Mouse (Mus musculus): ENCODE measurements at regions not wholly inside any gene's neighbourhood (a gene's known extent, or its start where the extent isn't known, plus 50 kb on each side); places are given as distances from the start of the nearest gene placed in this dataset.
"Not testable (repeated sequence)": the region's sequence is repeated elsewhere in the genome, so short reads cannot be mapped to it uniquely, and the experiment has no call there.

DNA sequence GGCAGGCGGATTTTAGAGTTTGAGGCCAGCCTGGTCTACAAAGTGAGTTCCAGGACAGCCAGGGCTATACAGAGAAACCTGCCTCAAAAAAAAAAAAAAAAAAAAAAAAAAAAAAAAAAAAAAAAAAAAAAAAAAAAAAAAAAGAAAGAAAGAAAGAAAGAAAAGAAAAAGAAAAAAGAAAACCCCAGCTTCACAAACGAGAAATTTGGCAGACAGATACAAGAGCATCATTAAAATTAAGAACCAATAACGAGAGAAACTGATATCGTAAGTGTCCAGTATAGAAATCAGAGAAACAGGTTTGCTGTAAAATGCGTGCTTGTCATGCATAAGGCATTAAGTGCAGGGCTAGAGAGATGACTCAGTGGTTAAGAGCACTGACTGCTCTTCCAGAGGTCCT is 228.4 kb upstream of the Jarid2 start:
- 83% methylated on average over 5 of the region's 5 CpGs for WGBS
- DNase-seq (ENCODE audit: low read depth, low spot score): not testable (repeated sequence)

DNA sequence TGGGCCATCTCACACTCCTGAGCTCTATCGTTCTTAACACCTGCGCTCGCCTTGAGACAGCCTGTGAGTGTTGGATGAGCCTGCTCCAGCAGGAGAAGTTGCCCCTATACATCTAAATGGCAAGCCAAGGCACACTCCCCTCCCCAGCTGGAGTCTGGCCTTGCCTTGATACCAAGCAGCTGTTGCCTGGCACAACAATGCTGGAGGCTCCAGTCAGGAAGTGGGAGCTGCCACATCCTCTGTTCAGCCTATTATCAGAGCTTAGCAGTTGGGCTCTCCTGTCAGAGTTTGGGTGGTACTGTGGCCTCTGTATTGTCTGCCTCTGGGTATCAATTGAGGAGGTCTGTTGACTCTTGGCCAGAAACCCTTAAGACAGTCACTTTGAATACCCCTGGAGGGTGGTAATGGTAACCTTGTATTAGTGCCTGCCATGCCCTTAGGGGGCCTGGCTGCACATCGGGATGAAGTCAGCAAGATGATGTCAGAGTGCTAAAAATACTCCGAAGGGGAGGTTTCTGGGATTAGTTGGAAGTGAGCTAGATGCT is 227.4 kb upstream of the Jarid2 start:
- WGBS: 31% methylated on average over 5 of the region's 5 CpGs
- DNase-seq (ENCODE audit: low read depth, low spot score): no peak

DNA sequence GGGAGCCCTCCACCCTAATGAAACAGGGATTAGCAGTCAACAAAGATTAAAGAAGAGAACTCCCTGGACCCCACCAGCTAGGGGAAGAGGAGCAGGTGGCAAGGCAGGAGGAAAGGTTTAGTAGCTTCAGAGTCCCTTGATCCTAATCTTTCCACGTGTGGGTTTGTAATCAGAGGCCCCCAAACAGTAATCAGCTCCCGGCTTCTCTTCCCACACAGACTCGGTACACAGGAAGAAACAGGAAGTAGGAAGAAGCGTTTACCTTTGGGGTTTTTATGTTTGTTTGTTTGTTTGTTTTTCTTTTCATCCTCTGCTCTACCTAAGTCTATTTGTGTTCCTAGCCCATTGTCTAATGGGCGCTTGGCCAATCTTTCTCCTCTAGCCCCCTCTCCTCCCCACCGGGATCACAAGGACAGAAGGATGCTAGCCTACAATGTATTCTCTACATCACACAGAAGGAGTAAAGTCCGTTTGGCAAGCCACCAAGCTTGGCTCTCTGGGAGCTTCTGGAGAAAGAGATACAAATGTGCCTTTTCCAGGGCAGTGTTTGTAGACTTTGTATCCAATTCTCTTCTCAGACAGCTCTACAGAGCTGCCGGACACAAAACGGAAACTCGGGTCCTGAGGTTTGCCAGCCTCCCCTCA is 226.5 kb upstream of the Jarid2 start:
- WGBS: 24% methylated on average over 10 of the region's 10 CpGs
- peak; percentile 97 for DNase-seq (ENCODE audit: low read depth, low spot score)

DNA sequence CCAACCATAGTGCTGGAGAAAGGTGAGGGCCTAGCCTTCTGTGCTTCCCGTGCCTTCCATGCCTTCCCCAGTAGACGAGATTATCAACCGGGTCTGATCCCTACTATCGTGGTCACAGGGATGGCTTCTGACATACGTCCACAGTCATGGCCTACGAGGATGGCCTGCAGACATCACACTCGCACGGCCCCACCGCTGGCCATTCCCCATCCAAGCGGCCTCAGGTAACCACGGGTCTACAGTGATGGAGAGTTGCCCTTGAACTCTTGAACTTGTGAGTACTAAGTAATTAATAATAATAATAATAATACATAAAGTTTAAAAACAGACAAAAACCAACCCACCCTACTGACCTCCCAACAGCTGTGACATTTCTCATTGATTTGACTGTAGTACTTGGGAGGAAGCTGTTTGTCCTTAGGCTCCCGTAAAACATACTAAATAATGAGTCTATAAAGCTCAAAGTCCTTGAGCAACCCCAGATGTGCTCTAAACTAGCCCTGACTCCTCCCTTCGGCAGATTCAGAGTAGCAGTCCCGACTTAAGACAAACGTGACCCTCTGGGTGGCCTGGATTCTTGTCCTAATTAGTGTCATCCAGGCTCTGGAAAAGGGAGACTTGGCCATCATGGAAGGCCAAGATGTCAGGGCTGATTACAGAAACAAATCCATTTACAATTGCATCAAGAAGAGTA is 225.9 kb upstream of the Jarid2 start:
- no peak for DNase-seq (ENCODE audit: low read depth, low spot score)
- WGBS: 39% methylated on average over 15 of the region's 15 CpGs

- no peak for DNase-seq (ENCODE audit: low read depth, low spot score)
- 84% methylated on average over 6 of the region's 6 CpGs for WGBS
These were observed 224.8 kb upstream of the Jarid2 start for GRCm38 (mm10) chr13:44504455-44504854.

DNA sequence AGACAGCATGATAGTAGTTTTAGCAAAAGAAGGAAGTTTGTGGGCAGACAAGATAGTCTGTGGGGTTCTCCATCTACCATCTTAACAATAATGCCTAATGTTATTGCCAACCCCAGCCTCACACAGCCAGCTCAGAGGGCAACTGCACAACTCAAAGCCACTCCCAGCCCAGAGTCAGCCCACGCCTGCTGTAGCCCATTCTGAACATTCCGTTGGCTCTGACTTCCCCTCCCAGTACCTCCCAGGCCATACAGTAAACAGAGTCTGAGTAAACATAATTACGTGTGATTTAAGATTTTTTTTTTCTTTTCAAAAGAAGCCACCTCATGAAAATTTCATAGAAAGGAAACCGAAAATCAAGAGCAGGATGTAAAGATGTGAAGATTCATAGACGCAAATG is 222.3 kb upstream of the Jarid2 start:
- DNase-seq (ENCODE audit: low read depth, low spot score): no peak
- 18% methylated on average over 5 of the region's 5 CpGs for WGBS

DNA sequence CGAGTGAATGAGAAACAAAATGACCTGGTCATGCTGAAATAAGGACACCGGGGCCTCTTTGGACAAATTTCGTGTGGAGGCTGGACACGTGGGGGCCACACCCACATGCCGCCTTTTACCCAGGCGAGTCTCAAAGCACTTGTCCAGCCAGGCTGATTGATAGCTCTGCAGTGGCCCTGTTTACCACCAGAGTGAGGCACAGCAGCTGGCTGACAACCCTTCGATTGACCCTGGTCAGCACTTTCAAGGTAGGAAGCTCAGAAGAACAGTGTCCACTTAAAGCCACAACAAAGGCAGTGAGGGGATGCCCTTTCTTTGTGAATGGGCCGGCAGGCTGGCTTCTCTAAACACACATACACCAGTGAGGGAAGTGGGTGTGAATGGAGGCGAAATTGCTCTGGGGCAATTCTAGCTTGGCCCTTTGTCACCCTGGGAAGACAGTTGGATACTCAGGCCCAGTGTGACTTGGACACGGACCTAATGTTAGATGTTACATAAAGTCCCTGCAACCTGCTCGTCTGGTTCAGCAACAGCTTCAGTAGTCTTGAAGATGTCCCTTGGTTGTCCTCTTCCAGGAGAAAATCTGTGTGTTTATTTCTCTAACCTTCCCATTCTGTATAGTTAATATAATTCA is 219.6 kb upstream of the Jarid2 start:
- 37% methylated on average over 11 of the region's 11 CpGs for WGBS
- DNase-seq (ENCODE audit: low read depth, low spot score): no peak

- 78% methylated on average over 13 of the region's 13 CpGs for WGBS
- no peak for DNase-seq (ENCODE audit: low read depth, low spot score)
These were observed 215.6 kb upstream of the Jarid2 start for GRCm38 (mm10) chr13:44513378-44514285.

DNA sequence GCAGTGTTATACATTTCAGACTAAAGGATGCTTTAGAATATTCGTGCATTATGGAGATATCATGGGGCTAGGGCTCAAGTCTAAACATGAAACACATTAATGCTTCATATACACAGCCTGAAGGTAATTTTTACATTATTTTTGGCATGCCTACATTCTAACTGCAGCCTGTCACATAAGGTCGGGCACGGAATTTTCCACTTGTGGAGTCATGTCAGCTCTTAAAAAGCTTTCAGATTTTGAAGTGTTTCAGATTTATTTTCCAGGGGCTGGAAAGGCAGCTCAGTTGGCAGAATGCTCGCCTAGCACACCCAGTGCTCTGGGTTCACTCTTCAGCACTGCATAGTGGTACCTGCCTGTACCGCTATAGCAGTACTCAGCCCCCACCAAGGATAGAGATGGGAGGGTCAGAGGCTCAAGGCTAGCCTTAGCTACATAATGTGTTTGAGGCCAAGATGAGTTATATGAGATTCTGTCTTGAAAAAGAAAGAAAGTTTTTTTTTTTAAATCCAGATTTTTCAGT is 214.6 kb upstream of the Jarid2 start:
- WGBS: 80% methylated on average over 5 of the region's 5 CpGs
- no peak for DNase-seq (ENCODE audit: low read depth, low spot score)

GRCm38 (mm10) chr13:44516863-44517262 is 212.4 kb upstream of the Jarid2 start:
- WGBS: 88% methylated on average over 4 of the region's 4 CpGs
- DNase-seq (ENCODE audit: low read depth, low spot score): no peak

- WGBS: 92% methylated on average over 9 of the region's 9 CpGs
- DNase-seq (ENCODE audit: low read depth, low spot score): no peak
These were observed 212.0 kb upstream of the Jarid2 start for GRCm38 (mm10) chr13:44517312-44517711.

DNA sequence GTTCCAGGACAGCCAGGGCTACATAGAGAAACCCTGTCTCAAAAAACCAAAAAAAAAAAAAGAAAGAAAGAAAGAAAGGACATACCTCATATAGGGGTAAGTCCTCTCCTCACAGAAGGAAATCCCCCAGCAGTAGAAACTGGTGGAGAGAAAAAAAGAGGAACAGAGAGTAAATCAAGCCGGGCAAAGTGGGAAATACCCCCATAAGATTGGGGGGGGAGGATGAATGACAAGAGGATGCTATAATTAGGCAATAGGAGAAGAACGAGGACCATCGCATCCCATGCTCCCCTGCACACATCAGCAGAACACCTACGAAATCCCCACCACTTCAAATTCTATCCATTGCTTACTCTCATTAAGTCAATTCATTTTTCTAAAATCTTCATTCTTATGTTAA is 211.1 kb upstream of the Jarid2 start:
- 82% methylated on average over 4 of the region's 4 CpGs for WGBS
- DNase-seq (ENCODE audit: low read depth, low spot score): no peak

- no peak for DNase-seq (ENCODE audit: low read depth, low spot score)
These were observed 205.8 kb upstream of the Jarid2 start for GRCm38 (mm10) chr13:44523516-44523915.

DNA sequence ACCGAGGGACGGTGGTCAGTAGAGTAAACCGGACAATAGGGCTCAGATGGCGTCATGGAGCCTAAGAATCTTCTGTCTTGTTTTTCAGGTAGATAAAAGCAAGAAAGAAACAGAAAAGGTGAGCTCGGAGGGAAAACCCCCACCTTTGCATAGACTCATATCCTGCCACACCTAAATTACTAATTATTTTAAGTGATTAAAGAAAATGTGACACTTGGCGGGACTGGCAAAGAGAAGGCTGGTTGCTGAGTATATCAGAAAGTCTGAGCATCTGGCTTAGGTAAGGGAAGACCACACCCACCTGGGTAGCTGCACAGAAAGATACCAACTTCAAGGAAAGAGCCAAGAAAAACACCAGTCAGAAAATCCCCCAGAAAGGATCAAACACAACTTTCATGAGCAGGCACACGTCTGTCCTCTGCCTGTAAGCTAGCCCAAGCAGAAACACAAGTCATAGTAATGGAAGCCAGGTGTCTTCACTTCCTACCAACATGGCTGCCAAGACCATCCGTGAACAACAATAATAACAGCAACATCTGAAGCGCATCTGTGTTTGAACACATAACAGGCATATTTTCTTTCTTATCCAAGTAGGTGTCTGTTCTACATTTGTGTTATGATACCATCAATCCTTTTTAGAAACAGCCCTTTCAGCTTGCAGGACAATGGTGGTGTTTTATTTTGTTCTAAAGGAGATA is 198.3 kb upstream of the Jarid2 start:
- WGBS: 90% methylated on average over 9 of the region's 9 CpGs
- DNase-seq (ENCODE audit: low read depth, low spot score): no peak

More at GRCm38 (mm10) chr13:44523516-44523915, 205.8 kb upstream of the Jarid2 start:
- 70% methylated on average over 4 of the region's 4 CpGs for WGBS

GRCm38 (mm10) chr13:44532631-44533180 is 196.6 kb upstream of the Jarid2 start:
- WGBS: 70% methylated on average over 11 of the region's 11 CpGs
- no peak for DNase-seq (ENCODE audit: low read depth, low spot score)

DNA sequence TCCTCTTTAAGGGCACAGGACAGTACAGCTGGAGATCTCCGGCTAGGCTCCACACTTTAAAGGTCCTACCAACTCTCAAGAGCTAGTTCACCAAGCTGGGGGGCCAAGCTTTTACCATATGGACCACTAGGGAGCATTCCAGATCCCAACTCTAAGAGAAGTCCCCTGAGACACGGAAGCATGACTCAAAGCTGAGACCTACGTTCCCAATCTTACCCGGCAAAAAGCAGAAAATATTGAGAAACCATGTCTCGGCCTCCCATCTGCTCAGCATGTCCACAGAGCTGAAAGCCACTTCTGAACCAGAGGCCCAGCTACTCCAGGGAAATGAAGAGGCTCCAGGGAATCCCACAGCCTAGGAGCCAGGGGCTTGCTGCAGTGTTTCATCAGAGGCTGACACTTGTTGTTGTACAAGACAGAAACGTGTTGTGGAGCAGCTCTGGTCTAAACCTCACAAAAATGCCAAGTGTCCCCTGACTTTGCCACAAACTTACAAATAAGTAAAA is 194.6 kb upstream of the Jarid2 start:
- no peak for DNase-seq (ENCODE audit: low read depth, low spot score)
- 89% methylated on average over 6 of the region's 6 CpGs for WGBS

DNA sequence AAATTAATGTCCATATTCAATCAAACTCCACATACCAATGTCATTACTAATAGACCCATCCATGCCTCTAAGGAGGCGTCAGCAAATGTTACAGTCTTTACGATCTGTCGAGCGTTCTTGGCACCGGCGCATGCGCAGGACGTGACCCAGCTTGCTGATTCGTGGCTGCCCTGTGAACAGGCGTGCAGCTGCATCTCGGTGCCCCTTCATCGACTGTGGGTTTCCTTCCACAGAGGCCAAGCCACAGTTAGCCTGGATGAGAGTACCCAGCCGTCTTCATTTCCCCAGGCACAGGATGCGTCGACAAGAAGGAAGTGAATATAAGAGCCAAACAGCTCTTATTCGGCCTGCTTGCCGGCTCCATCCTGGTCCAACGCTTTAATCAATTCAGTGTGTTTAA is 193.8 kb upstream of the Jarid2 start:
- 80% methylated on average over 18 of the region's 18 CpGs for WGBS
- DNase-seq (ENCODE audit: low read depth, low spot score): no peak

GRCm38 (mm10) chr13:44538238-44538637 is 191.0 kb upstream of the Jarid2 start:
- DNase-seq (ENCODE audit: low read depth, low spot score): no peak
- WGBS: 88% methylated on average over 7 of the region's 7 CpGs

Measured in large intestine, adult 2 months (tissue).